Mouse (Mus musculus) liver, embryonic 14.5 days (tissue): Measurements from ENCODE around the gene Clba1. TPM values are rescaled to one million over a fixed set of nuclear protein-coding genes. Genes with fewer than 3 reads are reported as not detected.

Source experiments
- ATAC-seq: fragments of 200-750 bp; cut with Nextera tagmentation; 2 replicates; pipeline ENCODE4 v1.8.0; 2017; ENCODE audit warnings: moderate number of reproducible peaks, mild to moderate bottlenecking, moderate library complexity; ENCODE audit not compliant: insufficient read depth
- DNase-seq, 3 experiments: peaks; one replicate each; pipeline ENCODE4 v3.0.0-alpha.2; 2012 to 2013; ENCODE audit warnings: low read depth in 3 of 3, low spot score in 3 of 3
- H3K27ac ChIP-seq: fragments of 300-500 bp; sonication (generic); 2 replicates; pipeline ENCODE4 v1.5.1; 2014; ENCODE audit warnings: moderate library complexity, mild to moderate bottlenecking, control low read depth, inconsistent platforms
- H3K27me3 ChIP-seq: fragments of 300-500 bp; sonication (generic); 2 replicates; pipeline ENCODE4 v1.6.1; 2014; ENCODE audit warnings: mild to moderate bottlenecking, low read length, moderate library complexity; ENCODE audit not compliant: control insufficient read depth, insufficient read depth
- H3K36me3 ChIP-seq: fragments of 300-500 bp; sonication (generic); replicated peaks from 2 replicates; pipeline ENCODE4 v1.6.1; 2014; ENCODE audit warnings: low read depth; ENCODE audit not compliant: control insufficient read depth, insufficient read depth
- H3K4me1 ChIP-seq, 2 experiments: fragments of 200-500 bp in 1 of 2; fragments of 300-500 bp in 1 of 2; sonication (generic) in 1 of 2; replicated peaks; 2 replicates each; pipeline ENCODE4 v1.6.1; 2012 to 2014; ENCODE audit warnings: antibody characterized with exemption in 1 of 2, inconsistent platforms in 1 of 2, low read length in 1 of 2; ENCODE audit not compliant: control insufficient read depth in 2 of 2, insufficient read depth in 2 of 2
- H3K4me2 ChIP-seq: fragments of 300-500 bp; sonication (generic); 2 replicates; pipeline ENCODE4 v1.6.1; 2014; ENCODE audit warnings: low read depth, mild to moderate bottlenecking, control low read depth, moderate library complexity
- H3K4me3 ChIP-seq, 2 experiments: fragments of 200-500 bp in 1 of 2; fragments of 300-500 bp in 1 of 2; sonication (generic) in 1 of 2; 2 replicates each; pipeline ENCODE4 v1.5.1; 2012 to 2014; ENCODE audit warnings: low read depth in 2 of 2, low read length in 2 of 2, mild to moderate bottlenecking in 2 of 2, control low read depth in 1 of 2, inconsistent platforms in 1 of 2, moderate library complexity in 1 of 2; ENCODE audit not compliant: insufficient read depth in 1 of 2
- H3K9ac ChIP-seq: fragments of 300-500 bp; sonication (generic); replicated peaks from 2 replicates; pipeline ENCODE4 v1.6.1; 2014; ENCODE audit warnings: mild to moderate bottlenecking, control low read depth, moderate library complexity
- H3K9me3 ChIP-seq: fragments of 300-500 bp; sonication (generic); 2 replicates; pipeline ENCODE4 v1.6.1; 2016; ENCODE audit warnings: low read length, mixed read lengths; ENCODE audit not compliant: control insufficient read depth
- CTCF ChIP-seq: IDR thresholded peaks from 2 replicates; pipeline ENCODE4 v1.5.1; 2016; ENCODE audit warnings: antibody characterized with exemption, low read depth, control low read depth
- EP300 ChIP-seq: IDR thresholded peaks from 2 replicates; pipeline ENCODE4 v1.6.1; 2016; ENCODE audit warnings: antibody characterized with exemption, low read depth
- WGBS: fragments of 180-500 bp; shearing (Covaris S2); extraction: QIAGEN DNeasy Blood & Tissue Kit; methylation state at CpG from one replicate; pipeline ENCODE4 v1.1.7; 2014; ENCODE audit not compliant: insufficient replicate concordance; 5-methylcytosine and 5-hydroxymethylcytosine counted together
- polyA plus RNA-seq, 2 experiments: library from polyadenylated mRNA; depleted of rRNA in 1 of 2; stranded (reverse) in 1 of 2; unstranded in 1 of 2; fragments of >200 nt; fragmentation: Nextera tagmentation in 1 of 2; extraction: Ambion mirVana in 1 of 2; gene quantifications; 2 replicates each; pipeline versions ENCODE4 v1.2.1 to v1.2.3; 2012 to 2014

The Clba1 gene
- polyA plus RNA-seq, 2 experiments, result 0.21 to 0.25 TPM

- Histone ChIP-seq H3K27ac (no peak overlapping the region), H3K4me3 (no peak overlapping the region), H3K4me2 (no peak overlapping the region), H3K9me3 (no peaks in the 10 kb centered on the region), H3K36me3 (no peaks in the 10 kb centered on the region), H3K27me3 (no peaks in the 10 kb centered on the region), H3K4me1 (no peaks in the 10 kb centered on the region), H3K9ac (no peak overlapping the region)
- DNase-seq (no peak), ATAC-seq (no peak)
- TF ChIP-seq EP300 (no peak), CTCF (no peak)
- 34% methylated on average over 9 of the region's 9 CpGs for WGBS
Measured at GRCm38 (mm10) chr12:112773366-112773765, 35.4 kb upstream of the Clba1 start.

GRCm38 (mm10) chr12:112774026-112774425, 34.7 kb upstream of the Clba1 start:
- Histone ChIP-seq H3K9ac (no peak overlapping the region), H3K27ac (no peak overlapping the region), H3K4me2 (no peak overlapping the region), H3K27me3 (no peaks in the 10 kb centered on the region), H3K4me1 (no peaks in the 10 kb centered on the region), H3K36me3 (no peaks in the 10 kb centered on the region), H3K4me3 (no peak overlapping the region), H3K9me3 (no peaks in the 10 kb centered on the region)
- TF ChIP-seq CTCF, result no peak
- TF ChIP-seq EP300, result no peak
- 53% methylated on average over 6 of the region's 6 CpGs for WGBS
- DNase-seq (no peak), ATAC-seq (no peak)

- ATAC-seq, result no peak
- 75% methylated on average over 10 of the region's 10 CpGs for WGBS
Measured at GRCm38 (mm10) chr12:112774481-112774880, 34.3 kb upstream of the Clba1 start.

GRCm38 (mm10) chr12:112791026-112791425, 17.7 kb upstream of the Clba1 start:
- Histone ChIP-seq H3K4me2 (no peak overlapping the region), H3K9ac (no peak overlapping the region), H3K4me1 (no peaks in the 10 kb centered on the region), H3K4me3 (no peak overlapping the region), H3K27me3 (no peaks in the 10 kb centered on the region), H3K36me3 (no peaks in the 10 kb centered on the region), H3K9me3 (no peaks in the 10 kb centered on the region), H3K27ac (no peak overlapping the region)
- ATAC-seq (no peak), DNase-seq (no peak)
- TF ChIP-seq EP300 (no peak), CTCF (no peak)
- WGBS, result 53% methylated on average over 8 of the region's 8 CpGs

More at GRCm38 (mm10) chr12:112774481-112774880, 34.3 kb upstream of the Clba1 start:
- H3K36me3 ChIP-seq, result no peaks in the 10 kb centered on the region
- no peaks in the 10 kb centered on the region for H3K27me3 ChIP-seq
- TF ChIP-seq EP300, result no peak
- TF ChIP-seq CTCF, result no peak
- no peak overlapping the region for H3K27ac ChIP-seq
- H3K4me3 ChIP-seq, result no peak overlapping the region
- H3K9me3 ChIP-seq, result no peaks in the 10 kb centered on the region
- H3K4me1 ChIP-seq, result no peaks in the 10 kb centered on the region
- H3K4me2 ChIP-seq, result no peak overlapping the region
- no peak overlapping the region for H3K9ac ChIP-seq
- DNase-seq, result no peak

- H3K9me3 ChIP-seq, result no peaks in the 10 kb centered on the region
- H3K27me3 ChIP-seq, result no peaks in the 10 kb centered on the region
- 47% methylated on average over 13 of the region's 13 CpGs for WGBS
- no peak overlapping the region for H3K9ac ChIP-seq
- DNase-seq (no peak), ATAC-seq (no peak)
- no peak for TF ChIP-seq EP300
- no peak for TF ChIP-seq CTCF
- no peaks in the 10 kb centered on the region for H3K4me1 ChIP-seq
- H3K4me3 ChIP-seq, result no peak overlapping the region
- no peaks in the 10 kb centered on the region for H3K36me3 ChIP-seq
- H3K27ac ChIP-seq, result no peak overlapping the region
- no peak overlapping the region for H3K4me2 ChIP-seq
Measured at GRCm38 (mm10) chr12:112793601-112794355, 15.0 kb upstream of the Clba1 start.
